Mouse (Mus musculus) fat pad, adult 2 months (tissue): ENCODE measurements at regions not wholly inside any gene's neighbourhood (a gene's known extent, or its start where the extent isn't known, plus 50 kb on each side); places are given as distances from the start of the nearest gene placed in this dataset.

Experiments used
- DNase-seq: peaks from one replicate; pipeline ENCODE4 v3.0.0-alpha.2; 2011; ENCODE audit warnings: low read depth, low spot score; ENCODE audit errors: extremely low read depth

DNA sequence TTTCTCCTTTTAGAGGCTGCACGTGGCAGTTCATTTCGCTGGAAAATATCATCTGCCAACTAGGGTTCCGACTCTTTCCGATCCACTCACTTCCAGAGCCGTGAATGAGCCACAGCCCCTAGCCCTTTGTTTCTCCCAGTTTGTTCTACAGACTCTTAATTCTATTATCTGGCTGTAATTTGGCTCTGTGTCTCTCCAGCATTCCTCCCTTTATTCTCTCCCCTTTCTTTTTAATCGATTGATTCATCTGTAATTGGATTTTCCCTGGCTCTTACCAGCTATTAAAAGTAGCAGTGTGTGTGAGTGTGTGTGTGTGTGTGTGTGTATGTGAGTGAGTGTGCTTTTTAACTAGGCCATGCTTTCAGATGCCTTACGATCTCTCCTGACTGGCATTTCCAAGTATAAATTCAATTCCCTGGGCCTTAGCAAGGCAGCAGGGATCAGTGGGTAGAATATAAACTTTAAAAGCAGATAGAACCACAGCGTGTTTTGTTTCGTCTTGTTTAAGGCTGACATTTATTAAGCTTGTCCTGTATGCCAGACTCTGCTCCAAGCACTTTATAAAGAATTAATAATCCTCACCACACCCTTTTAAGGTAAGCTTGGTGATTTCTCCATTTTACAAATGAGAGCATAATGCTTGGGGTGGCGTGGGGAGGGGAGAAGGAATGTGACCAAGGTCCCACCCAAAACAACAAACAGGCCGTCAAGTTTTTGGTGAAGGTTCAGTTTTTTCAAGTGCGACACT, 144.1 kb upstream of the Cpeb2 start:
- no peak for DNase-seq

DNA sequence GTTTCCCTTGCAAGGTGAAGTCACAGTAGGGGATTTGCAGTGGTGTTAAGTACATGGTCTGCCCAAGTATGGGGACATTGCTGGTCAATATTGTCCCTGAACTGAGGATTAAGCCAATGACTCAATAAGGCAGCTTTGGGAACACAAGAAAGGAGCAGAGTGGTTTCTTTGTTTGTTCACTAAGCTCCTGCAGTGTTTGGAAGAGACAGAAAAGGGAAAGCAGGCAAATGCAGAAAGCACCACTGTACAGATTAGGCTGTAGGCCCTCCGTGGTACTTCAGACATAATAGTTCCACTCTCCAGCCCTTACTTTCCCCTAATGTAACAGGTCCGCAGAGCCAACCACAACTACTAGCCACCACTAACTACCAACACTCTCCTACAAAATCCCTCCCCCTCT, 143.5 kb upstream of the Cpeb2 start:
- DNase-seq = no peak

DNA sequence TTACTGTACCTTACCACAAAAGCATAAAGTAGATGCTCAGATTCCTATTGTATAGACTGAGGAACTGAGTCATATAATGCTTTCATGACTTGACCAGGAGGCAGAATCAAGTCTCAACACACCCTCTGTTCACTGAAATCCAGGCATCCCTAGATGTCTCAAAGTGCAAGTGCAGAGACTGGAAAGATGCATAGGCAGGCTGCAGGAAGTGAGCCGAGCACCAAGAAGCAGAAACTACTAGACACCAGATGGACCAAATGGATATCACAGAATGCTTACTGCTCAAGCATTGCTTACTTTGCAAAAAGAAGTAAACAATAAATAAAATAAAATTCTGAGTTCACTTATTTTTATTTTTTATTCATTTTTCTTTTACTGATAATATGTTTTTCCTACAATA, 143.0 kb upstream of the Cpeb2 start:
- no peak for DNase-seq

DNA sequence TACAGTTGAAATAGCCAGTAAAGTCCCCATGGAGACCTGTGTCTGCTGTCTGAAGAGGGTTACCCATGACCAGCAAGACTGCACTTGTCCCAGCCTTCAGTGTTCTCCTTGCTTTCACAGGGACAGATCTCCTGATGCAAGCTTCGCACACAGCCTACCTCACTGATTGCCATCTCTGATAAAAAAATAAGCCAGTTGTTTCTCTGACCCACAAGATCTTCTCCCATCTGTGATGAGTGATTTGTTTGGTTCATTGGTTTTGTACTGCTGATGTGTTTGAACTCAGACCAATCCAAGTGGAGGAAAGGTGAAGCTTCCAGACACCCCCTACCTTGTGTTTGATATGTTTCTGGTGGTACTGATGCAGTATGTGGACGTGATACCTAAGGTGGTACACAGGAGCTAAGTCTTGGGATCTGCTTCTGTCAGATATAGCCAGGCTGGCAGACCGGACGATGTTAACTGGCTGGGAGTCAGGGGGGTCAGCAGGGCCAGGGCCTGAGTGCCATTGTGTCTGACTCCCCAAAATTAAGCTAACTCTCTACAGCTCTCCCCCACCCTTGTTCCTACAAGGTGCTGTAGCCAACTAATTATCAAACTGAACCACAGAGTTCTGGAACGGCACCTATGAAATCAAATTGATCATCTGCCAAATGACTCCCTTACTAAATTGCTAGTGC, 139.2 kb upstream of the Cpeb2 start:
- DNase-seq = peak; percentile 42

DNA sequence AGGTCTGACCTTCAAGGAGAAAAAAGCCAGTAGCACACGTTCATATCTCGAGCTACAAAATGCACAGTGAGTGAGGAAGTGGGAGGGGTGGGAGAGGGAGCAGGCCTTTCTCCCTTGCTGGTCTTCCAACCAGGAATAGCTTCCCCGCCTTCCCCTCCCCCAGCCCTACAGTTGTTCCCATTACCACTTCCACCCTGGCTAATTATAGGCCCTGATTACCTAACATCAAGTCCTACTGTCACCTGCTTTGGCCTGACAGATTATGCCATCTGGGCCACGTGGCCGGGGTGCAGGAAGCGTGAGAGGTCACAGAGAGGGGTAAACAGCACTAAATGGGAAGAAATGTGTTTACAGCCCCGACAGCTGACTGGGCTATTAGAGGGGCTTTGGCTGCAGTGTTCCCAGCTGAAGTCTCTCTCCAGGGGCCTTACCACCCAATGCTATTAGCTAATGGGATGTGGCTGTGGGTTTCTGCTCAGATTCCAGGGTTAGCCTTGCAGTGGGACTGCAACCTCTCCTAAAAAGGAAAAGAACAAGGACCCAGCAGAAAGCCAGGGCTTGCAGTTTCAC, 138.6 kb upstream of the Cpeb2 start:
- peak; percentile 34 for DNase-seq

DNA sequence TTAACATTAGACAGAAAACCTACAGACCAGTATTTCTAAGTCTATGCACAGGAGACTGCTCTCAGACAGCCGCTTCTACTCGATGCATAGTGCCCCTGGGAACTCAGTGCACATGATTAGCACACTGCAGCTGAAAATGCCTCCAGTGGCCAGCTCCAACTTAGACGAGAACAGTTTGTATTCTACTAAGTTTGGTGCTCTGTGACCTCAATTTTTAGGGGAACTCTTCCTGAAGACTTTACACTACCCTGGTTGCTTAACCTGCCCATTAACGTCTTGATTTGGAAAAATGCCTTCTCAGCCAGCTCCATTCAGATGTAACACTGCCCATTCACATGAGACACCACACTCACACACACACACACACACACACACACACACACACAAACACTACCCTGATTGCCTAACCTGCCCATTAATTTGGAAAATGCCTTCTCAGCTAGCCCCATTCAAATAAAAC, 130.9 kb upstream of the Cpeb2 start:
- peak; percentile 62 for DNase-seq

DNA sequence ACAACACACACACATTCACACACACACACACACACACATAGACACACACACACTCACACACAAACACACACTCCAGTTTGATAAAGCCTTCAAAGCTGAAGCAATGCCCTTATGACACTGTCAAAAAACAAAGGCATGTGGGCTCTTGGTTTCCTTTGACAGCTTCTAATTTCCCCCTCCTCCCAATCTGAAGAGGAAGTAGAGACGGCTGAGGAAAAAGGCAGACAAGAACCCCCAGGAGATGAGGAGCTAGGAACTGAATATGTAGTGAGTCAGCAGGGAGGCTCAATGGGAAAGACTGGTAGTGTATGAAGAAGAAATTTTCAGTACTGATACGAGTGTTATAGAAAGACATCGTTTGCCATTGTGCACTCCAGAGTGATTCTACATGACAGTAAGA, 130.4 kb upstream of the Cpeb2 start:
- DNase-seq = no peak

DNA sequence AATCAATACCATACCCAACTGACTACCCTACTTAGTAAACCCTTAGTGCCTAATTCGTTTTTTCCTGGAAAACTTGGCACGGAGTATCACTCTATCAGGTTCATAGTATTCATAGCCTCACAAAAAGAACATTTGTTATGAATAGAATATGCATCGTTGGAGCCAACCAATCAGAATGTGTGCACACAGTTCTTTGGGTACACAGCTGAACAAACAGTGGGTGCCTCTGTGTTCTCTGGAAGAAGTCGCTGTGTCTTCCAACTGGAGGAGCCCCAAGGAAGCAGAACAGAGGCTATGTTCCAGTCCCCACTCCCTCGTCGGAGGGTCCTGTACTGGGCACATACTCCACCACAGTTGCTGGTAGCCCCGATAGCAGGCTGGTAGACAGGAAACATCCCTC, 129.2 kb upstream of the Cpeb2 start:
- DNase-seq = no peak

DNA sequence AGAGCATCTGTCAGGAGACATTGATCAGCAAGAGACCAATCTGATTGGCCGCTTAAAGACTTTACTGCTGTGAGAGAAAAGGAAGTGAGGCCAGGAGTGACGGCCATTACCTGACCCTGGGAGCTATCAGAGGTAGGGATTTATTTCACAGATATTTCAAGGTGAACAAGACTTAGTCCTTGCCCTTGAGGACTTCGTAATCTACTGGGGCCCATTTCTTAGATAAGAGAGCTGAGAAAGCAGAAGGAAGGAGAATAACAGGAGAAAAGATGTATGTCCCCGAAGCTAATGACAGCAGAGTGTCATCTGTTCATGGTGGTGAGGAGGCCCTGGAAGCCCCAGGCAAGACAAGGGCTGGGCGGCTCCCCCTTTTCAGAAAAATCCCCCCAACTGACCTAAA, 127.4 kb upstream of the Cpeb2 start:
- DNase-seq = no peak

DNA sequence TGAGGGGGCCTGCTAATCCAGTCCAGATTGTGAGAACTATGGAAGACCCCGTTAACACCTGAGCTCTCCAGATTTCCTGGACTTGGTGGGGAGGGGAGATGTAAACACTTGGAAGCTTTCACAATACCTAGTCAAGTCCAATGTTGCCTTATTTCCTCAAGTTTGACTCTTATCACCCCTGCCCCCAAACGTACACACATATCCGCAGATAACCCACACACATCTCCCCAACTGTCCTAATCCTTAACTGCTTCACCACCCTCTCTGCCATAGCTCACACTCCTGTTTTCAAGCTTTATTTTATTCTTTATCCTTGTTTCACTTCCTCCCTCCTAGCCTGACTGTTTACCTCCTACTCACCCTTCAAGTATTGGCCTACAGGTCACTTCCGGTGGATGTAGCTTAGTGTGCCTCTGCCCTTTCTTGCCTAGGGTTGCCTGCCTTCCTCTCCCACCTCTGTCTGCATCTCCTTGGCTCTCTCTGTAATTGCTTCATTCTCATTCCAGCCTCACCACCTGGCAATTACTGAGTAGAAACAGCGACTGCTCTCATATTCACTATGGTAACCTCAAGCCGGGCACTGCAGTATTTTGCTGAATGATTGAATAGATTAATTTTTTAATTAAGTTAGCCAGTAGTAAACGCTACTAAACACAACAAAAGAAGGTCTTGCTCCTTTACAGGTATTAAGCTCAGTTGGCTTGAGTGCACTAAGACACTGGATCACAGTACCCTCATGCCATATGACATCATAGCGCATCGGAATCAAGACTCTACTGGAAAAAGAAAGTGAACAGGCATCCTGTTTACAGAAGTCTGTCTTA, 125.3 kb upstream of the Cpeb2 start:
- DNase-seq = no peak

DNA sequence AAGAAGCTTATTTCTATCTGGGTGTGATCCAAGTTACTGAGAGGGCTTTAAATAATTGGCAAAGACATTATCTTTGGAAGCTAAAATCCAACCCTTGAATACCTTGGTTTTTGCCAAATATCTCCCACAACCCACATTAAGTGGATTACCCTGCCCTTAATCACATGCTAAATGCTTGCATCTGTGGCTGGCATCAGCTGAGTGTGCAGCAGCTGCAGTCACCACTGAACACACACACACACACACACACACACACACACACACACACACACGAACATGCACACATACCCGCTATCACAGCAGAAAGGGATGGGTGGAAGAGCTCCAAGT, 124.7 kb upstream of the Cpeb2 start:
- DNase-seq = no peak

DNA sequence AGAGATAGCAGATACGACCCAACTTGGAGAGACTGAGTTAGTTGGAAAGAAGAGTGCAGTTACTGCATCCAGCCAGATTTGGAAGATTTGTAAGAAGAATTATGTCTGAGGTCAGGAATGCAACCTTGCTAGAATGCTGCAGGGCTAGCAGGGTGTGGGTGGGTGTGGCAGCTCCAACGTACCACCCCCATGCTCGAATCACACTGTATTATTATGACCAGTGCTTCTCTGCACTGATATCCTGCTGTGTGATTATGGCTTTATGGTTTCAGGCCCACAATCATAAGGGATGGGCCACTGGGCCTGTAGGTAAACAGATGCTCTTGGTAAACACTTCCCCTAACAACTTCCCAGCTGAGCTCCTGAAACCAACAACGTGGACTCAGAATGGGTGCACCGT, 122.8 kb upstream of the Cpeb2 start:
- no peak for DNase-seq

DNA sequence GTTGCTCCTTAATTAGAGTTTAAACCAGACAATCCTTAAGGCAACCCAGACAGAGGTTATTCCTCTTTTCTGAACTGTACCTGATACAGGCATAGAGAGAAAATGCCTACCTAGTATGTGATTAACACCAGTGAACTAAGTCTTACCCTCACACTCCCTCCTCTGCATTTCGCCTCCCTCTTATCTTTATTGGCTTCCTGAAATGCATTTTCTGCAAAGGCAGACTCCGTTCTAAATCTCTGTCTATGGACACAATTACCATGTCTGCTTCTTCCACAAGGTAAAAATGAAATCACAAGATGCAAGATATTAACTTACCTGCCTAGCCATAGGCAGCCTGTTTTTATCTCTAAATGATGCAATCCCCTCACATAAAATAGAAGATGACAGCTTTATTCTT, 121.2 kb upstream of the Cpeb2 start:
- DNase-seq = no peak

DNA sequence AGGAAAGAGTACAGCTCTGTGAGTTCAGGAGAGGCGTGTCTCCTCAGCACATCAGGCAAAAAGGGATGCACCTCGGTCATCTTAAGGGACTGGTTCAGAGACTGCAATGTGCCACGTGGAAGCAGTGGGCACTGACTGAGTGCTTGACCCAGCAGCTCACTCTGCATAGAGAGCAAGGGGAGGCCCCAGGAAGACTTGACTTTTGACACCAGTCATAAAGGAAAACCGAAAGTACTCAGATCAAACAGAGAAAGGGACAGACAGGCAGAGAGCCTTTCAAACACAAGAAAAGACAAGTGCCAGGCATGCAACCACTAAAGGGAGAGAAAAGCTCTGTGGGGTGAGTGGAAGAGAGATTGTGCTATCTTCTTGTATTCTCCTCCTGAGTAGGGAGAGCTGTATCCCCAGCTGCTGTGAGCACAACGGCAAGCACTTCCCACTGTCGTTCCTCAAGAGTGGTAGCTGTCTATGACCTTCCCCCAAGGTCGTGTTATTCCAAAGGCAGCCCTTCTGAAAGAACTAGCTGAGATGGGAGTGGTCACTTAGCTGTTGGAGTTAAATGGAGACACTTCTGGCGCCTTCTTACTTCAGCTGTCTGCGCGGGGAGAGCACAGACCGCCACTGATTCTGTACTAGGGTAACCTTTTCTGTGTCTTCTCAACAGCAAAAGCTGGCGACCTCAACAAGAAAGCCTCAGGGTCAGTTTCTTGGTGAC, 119.4 kb upstream of the Cpeb2 start:
- no peak for DNase-seq

DNA sequence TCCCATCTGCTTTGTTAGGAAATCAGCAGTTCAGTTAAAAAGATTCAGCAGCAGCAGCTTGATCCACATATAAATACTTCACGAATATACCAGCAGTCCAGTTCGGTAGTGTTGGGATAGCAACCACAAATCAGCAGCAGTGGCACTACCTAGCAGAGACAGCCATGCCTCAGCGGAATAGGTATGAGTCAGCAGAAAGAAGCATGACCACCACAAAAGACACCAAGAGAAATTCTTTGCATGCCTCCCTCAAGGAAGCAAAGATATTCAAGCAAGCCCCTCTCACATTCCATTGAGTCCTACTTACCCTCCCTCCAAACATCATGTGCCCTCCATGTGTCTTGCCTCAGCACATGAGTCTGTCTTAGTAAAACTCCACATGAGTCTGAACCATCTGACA, 117.5 kb upstream of the Cpeb2 start:
- no peak for DNase-seq

DNA sequence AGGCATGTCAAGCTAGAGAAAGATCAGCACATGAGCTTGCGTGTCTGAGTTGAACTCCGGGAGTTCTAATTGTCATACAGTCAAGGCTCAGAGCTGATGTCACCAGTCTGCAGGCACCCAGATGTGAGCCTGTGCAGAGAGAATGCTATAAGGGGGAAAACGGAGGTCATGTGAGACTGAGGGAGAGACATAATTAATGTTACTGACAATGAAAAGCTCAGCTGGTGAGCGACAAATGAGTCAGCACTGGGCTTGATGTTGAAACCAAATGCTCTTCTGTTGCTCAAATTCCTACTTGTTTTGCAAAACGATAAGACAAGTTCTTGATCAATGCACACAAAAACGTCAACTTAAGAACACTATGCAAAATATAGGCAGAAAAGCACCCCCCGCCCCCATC, 116.1 kb upstream of the Cpeb2 start:
- no peak for DNase-seq

DNA sequence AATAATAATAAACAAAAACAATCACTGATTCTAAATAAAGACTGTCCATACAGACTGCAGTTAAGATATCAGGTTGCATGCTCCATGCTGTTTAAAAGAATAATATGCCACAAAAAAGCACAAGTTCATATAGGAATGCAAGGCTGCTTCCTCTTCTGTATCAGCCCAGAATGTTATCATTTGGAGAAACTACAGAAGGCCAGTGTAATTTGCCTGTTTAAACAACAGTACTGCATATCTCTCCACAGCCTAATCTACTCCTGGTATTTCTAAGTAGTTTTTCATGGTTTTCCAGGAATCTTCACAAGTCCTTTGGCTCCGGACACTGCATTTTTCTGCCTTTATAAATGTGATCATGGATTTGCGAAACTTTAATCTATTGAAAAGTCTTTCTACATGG, 111.9 kb upstream of the Cpeb2 start:
- DNase-seq = no peak

DNA sequence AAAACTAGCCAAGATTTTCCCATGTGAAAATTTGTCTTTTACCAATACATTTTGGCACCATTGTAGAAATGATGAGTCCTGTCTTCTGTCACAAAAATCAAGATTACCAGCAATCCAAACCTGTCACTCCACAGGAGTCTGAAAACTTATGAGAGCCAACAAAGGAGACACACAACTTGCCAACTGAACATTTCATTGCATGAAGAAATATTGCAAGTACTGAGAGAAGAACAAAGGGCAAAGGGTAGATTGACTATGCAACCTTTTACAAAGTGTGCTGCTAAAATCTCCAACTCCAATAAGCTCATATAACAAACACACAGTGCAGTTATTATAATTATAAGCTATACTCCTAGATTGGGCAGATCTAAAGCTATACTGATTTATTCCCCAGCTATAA, 108.7 kb upstream of the Cpeb2 start:
- no peak for DNase-seq

DNA sequence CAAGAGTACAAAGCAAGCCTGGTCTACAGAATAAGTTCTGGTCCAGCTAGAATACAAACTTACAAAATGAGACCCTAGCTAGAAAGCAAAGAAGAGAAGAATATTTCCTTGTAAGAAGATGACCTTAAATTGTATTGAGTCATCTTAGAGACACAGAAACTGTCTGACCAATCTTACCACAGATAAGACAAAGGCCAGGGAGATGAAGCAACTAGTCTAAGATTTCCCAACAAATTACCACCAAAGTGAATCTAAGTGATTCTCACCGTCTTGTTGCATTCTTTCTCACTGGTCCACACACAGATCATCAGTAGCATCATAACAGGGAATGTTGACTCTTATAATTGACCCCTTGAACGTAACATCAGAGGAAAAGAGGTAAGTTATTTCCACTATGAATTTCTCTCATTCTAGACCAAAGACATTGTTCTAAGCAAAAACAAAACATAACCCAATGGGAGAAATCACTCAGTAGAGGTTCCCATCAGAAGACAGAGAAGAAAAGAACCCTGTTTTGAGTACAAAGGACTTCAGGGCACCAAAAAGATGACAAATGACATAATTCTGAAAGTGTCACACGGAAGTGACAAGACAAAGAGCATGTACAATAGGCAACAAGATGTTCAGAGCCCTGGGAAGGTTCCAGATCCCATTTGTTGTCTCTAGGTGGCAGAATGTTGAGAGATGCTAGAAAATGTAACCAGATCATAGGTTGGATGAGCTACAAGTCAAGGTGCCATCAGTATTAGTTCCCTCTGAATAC, 107.0 kb upstream of the Cpeb2 start:
- no peak for DNase-seq

DNA sequence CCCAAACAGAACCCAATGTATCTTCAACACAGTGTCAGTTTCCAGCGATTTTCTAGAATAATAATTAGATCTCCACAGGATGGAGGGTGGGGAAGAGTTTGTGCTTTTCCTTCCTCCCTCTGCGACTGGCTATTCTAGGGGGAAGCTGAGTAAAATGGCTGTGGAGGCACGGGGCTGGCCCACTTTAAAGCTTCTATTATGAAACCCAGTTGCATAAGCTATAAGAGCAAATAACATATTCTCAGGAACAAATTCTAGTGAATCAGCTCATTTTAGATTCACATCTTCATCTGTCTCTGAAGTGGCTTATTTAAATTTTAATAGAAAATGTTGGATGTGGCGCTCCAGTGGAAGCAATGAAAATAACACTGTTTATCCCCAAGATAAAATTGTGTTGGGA, 102.6 kb upstream of the Cpeb2 start:
- no peak for DNase-seq
